Mouse (Mus musculus) c-Kit-negative CD71-positive TER-119-positive erythroid progenitor cells, embryonic 14.5 days (primary cell): ENCODE measurements around the gene H1fnt.

Experiments
- DNase-seq: peaks from one replicate; pipeline ENCODE4 v3.0.0-alpha.2; 2013; ENCODE audit warnings: low read depth, low spot score

H1fnt gene

GRCm38 (mm10) chr15:98257193-98257592 lies at the start of gene H1fnt:
Gene H1fnt, minus strand, starts transcription at chr15:98257293.
- DNase-seq = no peak

GRCm38 (mm10) chr15:98295628-98296551 lies 38.8 kb upstream of the H1fnt start, which contains the start of gene Zfp641:
Gene Zfp641, minus strand, starts transcription at chr15:98296161.
- DNase-seq = no peak

- no peak for DNase-seq
These were observed 36.6 kb upstream of the H1fnt start for GRCm38 (mm10) chr15:98293651-98294050.

GRCm38 (mm10) chr15:98288566-98288965 lies 31.5 kb upstream of the H1fnt start:
- no peak for DNase-seq

- no peak for DNase-seq
These were observed 29.3 kb upstream of the H1fnt start for GRCm38 (mm10) chr15:98286418-98286817.

GRCm38 (mm10) chr15:98257776-98258175 lies 683 bp upstream of the H1fnt start:
- no peak for DNase-seq

GRCm38 (mm10) chr15:98256271-98256670 lies 822 bp downstream of the H1fnt start:
- no peak for DNase-seq

GRCm38 (mm10) chr15:98235442-98235841 lies 21.7 kb downstream of the H1fnt start:
- DNase-seq = no peak

- no peak for DNase-seq
These were observed 22.7 kb downstream of the H1fnt start, which contains the start of gene Olfr286 for GRCm38 (mm10) chr15:98234350-98234749. Gene Olfr286, minus strand, starts transcription at chr15:98234450.

- no peak for DNase-seq
These were observed 31.0 kb downstream of the H1fnt start for GRCm38 (mm10) chr15:98226096-98226495.

GRCm38 (mm10) chr15:98225610-98226009 lies 31.5 kb downstream of the H1fnt start:
- DNase-seq = no peak

- no peak for DNase-seq
These were observed 34.7 kb downstream of the H1fnt start for GRCm38 (mm10) chr15:98222377-98222776.

GRCm38 (mm10) chr15:98220877-98221276 lies 36.2 kb downstream of the H1fnt start, which contains the start of the genes Gm44579 and Olfr287:
Gene Gm44579, minus strand, starts transcription at chr15:98220977.
Gene Olfr287, minus strand, starts transcription at chr15:98221056.
- no peak for DNase-seq

GRCm38 (mm10) chr15:98214130-98214529 lies 43.0 kb downstream of the H1fnt start:
- no peak for DNase-seq

- no peak for DNase-seq
These were observed 43.7 kb downstream of the H1fnt start for GRCm38 (mm10) chr15:98213336-98213870.

GRCm38 (mm10) chr15:98209676-98210075 lies 47.4 kb downstream of the H1fnt start:
- DNase-seq = no peak
